Mouse (Mus musculus) cortical plate, adult 2 months (tissue): ENCODE data around the gene Ece1. TPM values are rescaled to one million over a fixed set of nuclear protein-coding genes. Genes with fewer than 3 reads are reported as not detected.

Source experiments
- H3K27ac ChIP-seq: fragments of 200-500 bp; 2 replicates; pipeline ENCODE4 v1.5.1; 2012; ENCODE audit warnings: low read length, control low read depth, inconsistent platforms; ENCODE audit not compliant: insufficient read depth
- H3K4me1 ChIP-seq: fragments of 200-500 bp; 2 replicates; pipeline ENCODE4 v1.6.1; 2011; ENCODE audit warnings: low read length; ENCODE audit not compliant: control insufficient read depth, insufficient read depth
- H3K4me3 ChIP-seq: fragments of 200-500 bp; 2 replicates; pipeline ENCODE4 v1.5.1; 2011; ENCODE audit warnings: mild to moderate bottlenecking, low read length, control low read depth; ENCODE audit not compliant: insufficient read depth
- CTCF ChIP-seq: fragments of 200-500 bp; IDR thresholded peaks from 2 replicates; pipeline ENCODE4 v1.5.1; 2011; ENCODE audit warnings: mild to moderate bottlenecking, control low read depth, low read length; ENCODE audit not compliant: insufficient read depth; ENCODE audit errors: extremely low read depth
- POLR2A ChIP-seq: fragments of 200-500 bp; IDR thresholded peaks from 2 replicates; pipeline ENCODE4 v1.6.1; 2011; ENCODE audit warnings: mild to moderate bottlenecking, low read length, control low read depth; ENCODE audit not compliant: insufficient read depth; ENCODE audit errors: extremely low read depth
- polyA plus RNA-seq: library from polyadenylated mRNA; depleted of rRNA; stranded (reverse); fragments of >200 nt; gene quantifications from 2 replicates; pipeline ENCODE4 v1.2.3, GENCODE M21; 2012

Ece1 gene
- polyA plus RNA-seq, 1 experiment, result 29.8 TPM

- H3K4me1 ChIP-seq, result no peaks in the 10 kb centered on the region
- H3K27ac ChIP-seq, result no peak overlapping the region
- no peak for TF ChIP-seq POLR2A
- TF ChIP-seq CTCF, result no peak
- no peak overlapping the region for H3K4me3 ChIP-seq
Measured at GRCm38 (mm10) chr4:137908489-137908888, 46.5 kb downstream of the Ece1 start.

GRCm38 (mm10) chr4:137908915-137909314 lies 46.9 kb downstream of the Ece1 start:
- no peaks in the 10 kb centered on the region for H3K4me1 ChIP-seq
- no peak overlapping the region for H3K4me3 ChIP-seq
- no peak for TF ChIP-seq POLR2A
- TF ChIP-seq CTCF, result no peak
- H3K27ac ChIP-seq, result no peak overlapping the region

- Histone ChIP-seq H3K4me3 (no peak overlapping the region), H3K4me1 (no peaks in the 10 kb centered on the region), H3K27ac (no peak overlapping the region)
- TF ChIP-seq CTCF (no peak), POLR2A (no peak)
Measured at GRCm38 (mm10) chr4:137909471-137909870, 47.4 kb downstream of the Ece1 start.

GRCm38 (mm10) chr4:137910382-137911009 lies 48.5 kb downstream of the Ece1 start:
- Histone ChIP-seq H3K4me1 (no peaks in the 10 kb centered on the region), H3K4me3 (no peak overlapping the region), H3K27ac (no peak overlapping the region)
- TF ChIP-seq POLR2A (no peak), CTCF (peak; percentile 28; the same call in 1 of the 2 replicates)

- Histone ChIP-seq H3K4me3 (no peak overlapping the region), H3K27ac (no peak overlapping the region), H3K4me1 (no peaks in the 10 kb centered on the region)
- TF ChIP-seq POLR2A, result no peak
- no peak for TF ChIP-seq CTCF
Measured at GRCm38 (mm10) chr4:137911657-137912056, 49.6 kb downstream of the Ece1 start.

- no peak overlapping the region for H3K27ac ChIP-seq
Measured at GRCm38 (mm10) chr4:137912768-137913305, 50.8 kb downstream of the Ece1 start.

GRCm38 (mm10) chr4:137913321-137914057 lies 51.5 kb downstream of the Ece1 start:
- peak overlapping the region; percentile 33 for H3K4me3 ChIP-seq
- no peaks in the 10 kb centered on the region for H3K4me1 ChIP-seq
- H3K27ac ChIP-seq, result no peak overlapping the region
- TF ChIP-seq POLR2A (no peak), CTCF (no peak)

More at GRCm38 (mm10) chr4:137912768-137913305, 50.8 kb downstream of the Ece1 start:
- no peak for TF ChIP-seq POLR2A
- TF ChIP-seq CTCF, result no peak
- Histone ChIP-seq H3K4me1 (no peaks in the 10 kb centered on the region), H3K4me3 (no peak overlapping the region)

GRCm38 (mm10) chr4:137917591-137917990 lies 55.6 kb downstream of the Ece1 start:
- no peak for TF ChIP-seq POLR2A
- no peak for TF ChIP-seq CTCF
- Histone ChIP-seq H3K4me1 (no peaks in the 10 kb centered on the region), H3K4me3 (no peak overlapping the region), H3K27ac (no peak overlapping the region)

- Histone ChIP-seq H3K27ac (no peak overlapping the region), H3K4me1 (no peaks in the 10 kb centered on the region)
Measured at GRCm38 (mm10) chr4:137918559-137918958, 56.5 kb downstream of the Ece1 start.

GRCm38 (mm10) chr4:137919116-137919515 lies 57.1 kb downstream of the Ece1 start:
- Histone ChIP-seq H3K27ac (no peak overlapping the region), H3K4me1 (no peaks in the 10 kb centered on the region), H3K4me3 (no peak overlapping the region)
- TF ChIP-seq CTCF (no peak), POLR2A (no peak)

More at GRCm38 (mm10) chr4:137918559-137918958, 56.5 kb downstream of the Ece1 start:
- TF ChIP-seq POLR2A (no peak), CTCF (no peak)
- no peak overlapping the region for H3K4me3 ChIP-seq

- H3K27ac ChIP-seq, result peak overlapping the region; percentile 81
- no peak overlapping the region for H3K4me3 ChIP-seq
- TF ChIP-seq POLR2A (no peak), CTCF (no peak)
- no peaks in the 10 kb centered on the region for H3K4me1 ChIP-seq
Measured at GRCm38 (mm10) chr4:137920005-137920404, 58.0 kb downstream of the Ece1 start.
